Mouse (Mus musculus) erythroblast, embryonic 14.5 days (primary cell): ENCODE data around the gene Ephb3. TPM values are rescaled to one million over a fixed set of nuclear protein-coding genes. Genes with fewer than 3 reads are reported as not detected.

Source experiments
- H3K27me3 ChIP-seq: 2 replicates; pipeline ENCODE4 v1.6.1; 2012; ENCODE audit warnings: inconsistent platforms; ENCODE audit not compliant: control insufficient read depth
- H3K36me3 ChIP-seq: 2 replicates; pipeline ENCODE4 v1.6.1; 2012; ENCODE audit warnings: mild to moderate bottlenecking, inconsistent platforms; ENCODE audit not compliant: control insufficient read depth
- H3K4me1 ChIP-seq: 2 replicates; pipeline ENCODE4 v1.6.1; 2012; ENCODE audit warnings: inconsistent platforms; ENCODE audit not compliant: control insufficient read depth
- H3K4me3 ChIP-seq: replicated peaks from 2 replicates; pipeline ENCODE3; 2012; ENCODE audit warnings: moderate library complexity, mild to moderate bottlenecking, inconsistent platforms
- H3K9me3 ChIP-seq: 2 replicates; pipeline ENCODE4 v1.6.1; 2012; ENCODE audit warnings: low read length, inconsistent platforms, mixed read lengths; ENCODE audit not compliant: control insufficient read depth
- GATA1 ChIP-seq: IDR thresholded peaks from 2 replicates; pipeline ENCODE4 v1.6.1; 2012; ENCODE audit warnings: low read length, inconsistent platforms, mixed read lengths
- TAL1 ChIP-seq: IDR thresholded peaks from 3 replicates; pipeline ENCODE4 v1.6.1; 2012; ENCODE audit warnings: low read length, inconsistent platforms, mixed read lengths
- polyA plus RNA-seq: library from polyadenylated mRNA; stranded (reverse); fragments of >175 nt; gene quantifications from 2 replicates; pipeline ENCODE4 v1.2.3, GENCODE M21; 2012

The Ephb3 gene
- polyA plus RNA-seq, 1 experiment = not detected

DNA sequence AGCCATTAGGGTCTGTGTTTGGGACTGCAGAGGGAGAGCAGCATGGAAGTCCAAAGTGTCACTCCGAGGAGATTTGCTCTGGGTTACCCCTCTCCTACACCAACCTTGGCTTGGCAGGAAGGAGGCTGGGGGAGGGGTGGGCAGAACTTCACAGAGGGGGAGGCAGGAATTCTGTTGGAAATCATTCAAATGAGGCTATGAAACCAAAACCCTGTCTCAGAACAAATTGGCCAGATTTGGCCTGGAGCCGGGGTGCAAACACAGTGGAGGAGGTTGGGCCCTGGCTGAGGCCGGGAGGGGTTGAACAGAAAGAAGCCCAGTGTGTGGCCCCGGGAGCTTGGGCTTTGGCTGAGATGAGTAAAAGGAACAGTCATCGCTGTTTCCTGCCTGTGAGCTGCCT, 34.2 kb downstream of the Ephb3 start:
- Histone ChIP-seq H3K4me3 (no peak overlapping the region), H3K9me3 (no peaks in the 10 kb centered on the region), H3K27me3 (peaks cover 4% of the 10 kb centered on the region; the same call in 1 of the 2 replicates), H3K36me3 (no peaks in the 10 kb centered on the region), H3K4me1 (no peaks in the 10 kb centered on the region)
- TF ChIP-seq TAL1 (no peak), GATA1 (no peak)

DNA sequence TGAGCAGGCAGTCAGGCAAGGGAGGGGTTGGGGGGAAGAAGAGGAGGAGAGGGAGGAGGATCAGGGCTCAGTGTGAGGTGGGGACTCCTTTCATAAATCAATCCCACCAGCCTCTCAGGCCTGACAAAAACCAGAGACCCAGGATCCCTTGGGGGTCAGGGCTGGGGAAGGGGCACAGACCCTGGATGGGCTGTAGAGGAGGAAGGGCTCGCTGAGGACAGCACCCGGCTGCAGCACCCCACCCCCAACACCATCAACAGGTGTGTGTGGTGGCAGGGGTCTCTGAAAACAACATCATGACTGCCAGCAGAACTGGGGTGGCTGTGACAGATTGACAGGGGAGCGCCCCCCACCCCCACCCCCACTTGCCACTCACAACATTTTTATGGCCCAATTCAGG, 36.0 kb downstream of the Ephb3 start:
- Histone ChIP-seq H3K4me3 (no peak overlapping the region), H3K4me1 (no peaks in the 10 kb centered on the region), H3K27me3 (peaks cover 18% of the 10 kb centered on the region), H3K9me3 (no peaks in the 10 kb centered on the region), H3K36me3 (no peaks in the 10 kb centered on the region)
- TF ChIP-seq TAL1 = no peak
- no peak for TF ChIP-seq GATA1

GRCm38 (mm10) chr16:21241030-21241429, 36.5 kb downstream of the Ephb3 start:
- Histone ChIP-seq H3K4me1 (no peaks in the 10 kb centered on the region), H3K36me3 (no peaks in the 10 kb centered on the region), H3K9me3 (no peaks in the 10 kb centered on the region), H3K27me3 (peaks cover 23% of the 10 kb centered on the region), H3K4me3 (no peak overlapping the region)
- TF ChIP-seq GATA1 = no peak
- TF ChIP-seq TAL1 = no peak

DNA sequence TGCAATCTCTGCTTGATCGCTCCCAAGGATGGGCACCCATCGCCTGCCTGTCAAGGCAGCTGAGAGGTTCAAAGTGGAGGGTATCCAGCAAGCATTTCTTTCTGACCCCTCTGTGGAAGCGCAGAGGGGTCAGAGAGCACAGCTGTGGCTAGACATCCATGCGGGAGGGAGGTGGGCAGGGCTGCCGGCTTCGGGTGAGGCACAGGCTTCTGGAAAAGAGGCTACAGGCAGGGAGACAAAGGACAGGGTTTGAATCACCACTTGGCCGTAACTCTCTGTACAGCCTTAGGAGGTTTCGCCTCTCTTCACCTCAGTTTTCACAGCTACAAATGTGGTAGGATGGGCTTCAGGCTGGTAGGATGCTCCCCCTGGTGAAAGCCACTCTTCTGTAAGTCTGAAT, 38.4 kb downstream of the Ephb3 start:
- Histone ChIP-seq H3K4me1 (no peaks in the 10 kb centered on the region), H3K36me3 (no peaks in the 10 kb centered on the region), H3K4me3 (no peak overlapping the region), H3K27me3 (peaks cover 42% of the 10 kb centered on the region), H3K9me3 (no peaks in the 10 kb centered on the region; the same call in 1 of the 2 replicates)
- TF ChIP-seq TAL1 = no peak
- no peak for TF ChIP-seq GATA1

DNA sequence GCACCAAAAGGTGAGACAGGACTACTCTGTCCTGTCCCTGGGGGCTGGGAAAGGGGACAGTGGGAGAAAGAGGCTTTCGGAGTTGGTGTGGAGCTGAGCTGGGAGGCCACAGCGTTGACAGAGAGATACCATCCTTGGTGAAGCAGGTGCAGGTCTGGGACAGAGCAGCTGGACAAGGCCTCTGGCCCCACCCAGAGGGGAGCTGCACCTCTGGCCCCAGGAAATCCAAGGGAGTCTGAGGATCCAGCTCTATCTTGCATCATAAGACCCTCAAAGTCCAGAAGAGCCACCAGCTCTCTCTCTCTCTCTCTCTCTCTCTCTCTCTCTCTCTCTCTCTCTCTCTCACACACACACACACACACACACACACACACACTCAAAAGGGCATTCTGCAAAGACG, 40.2 kb downstream of the Ephb3 start:
- H3K4me1 ChIP-seq = no peaks in the 10 kb centered on the region
- TF ChIP-seq TAL1 (no peak), GATA1 (no peak)
- no peaks in the 10 kb centered on the region; the same call in 1 of the 2 replicates for H3K9me3 ChIP-seq
- peaks cover 61% of the 10 kb centered on the region for H3K27me3 ChIP-seq
- no peak overlapping the region for H3K4me3 ChIP-seq
- no peaks in the 10 kb centered on the region for H3K36me3 ChIP-seq

GRCm38 (mm10) chr16:21245387-21245786, 40.8 kb downstream of the Ephb3 start:
- Histone ChIP-seq H3K27me3 (peaks cover 67% of the 10 kb centered on the region), H3K36me3 (no peaks in the 10 kb centered on the region), H3K9me3 (no peaks in the 10 kb centered on the region; the same call in 1 of the 2 replicates), H3K4me1 (no peaks in the 10 kb centered on the region), H3K4me3 (no peak overlapping the region)
- no peak for TF ChIP-seq GATA1
- no peak for TF ChIP-seq TAL1

GRCm38 (mm10) chr16:21245931-21246390, 41.4 kb downstream of the Ephb3 start:
- Histone ChIP-seq H3K4me3 (no peak overlapping the region), H3K27me3 (peaks cover 72% of the 10 kb centered on the region)

GRCm38 (mm10) chr16:21246391-21247036, 42.0 kb downstream of the Ephb3 start:
- H3K27me3 ChIP-seq = peaks cover 76% of the 10 kb centered on the region
- no peaks in the 10 kb centered on the region for H3K36me3 ChIP-seq
- TF ChIP-seq TAL1 (no peak), GATA1 (no peak)
- H3K4me1 ChIP-seq = no peaks in the 10 kb centered on the region
- H3K4me3 ChIP-seq = no peak overlapping the region
- H3K9me3 ChIP-seq = no peaks in the 10 kb centered on the region; the same call in 1 of the 2 replicates

More at GRCm38 (mm10) chr16:21245931-21246390, 41.4 kb downstream of the Ephb3 start:
- Histone ChIP-seq H3K9me3 (no peaks in the 10 kb centered on the region; the same call in 1 of the 2 replicates), H3K36me3 (no peaks in the 10 kb centered on the region), H3K4me1 (no peaks in the 10 kb centered on the region)
- TF ChIP-seq GATA1 = no peak
- no peak for TF ChIP-seq TAL1

DNA sequence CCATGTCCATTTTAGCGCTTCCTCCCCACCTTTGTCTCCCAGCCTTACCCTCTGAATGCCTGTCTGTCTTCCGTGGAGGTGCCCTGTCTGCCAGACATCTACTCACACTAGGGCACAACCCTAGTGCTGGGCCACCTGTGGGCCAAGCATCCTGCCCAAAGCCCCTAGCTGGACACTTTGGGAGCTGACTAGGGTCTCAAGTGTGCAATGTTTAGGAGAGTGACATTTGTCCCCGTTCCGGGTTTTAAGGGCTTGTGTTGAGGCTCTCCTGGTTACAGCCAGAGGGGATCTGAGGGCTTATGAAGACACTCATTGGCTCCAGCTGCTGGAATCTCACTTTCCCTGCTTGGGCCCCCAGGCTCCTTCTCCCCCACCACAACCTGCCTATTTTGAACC, 42.5 kb downstream of the Ephb3 start:
- H3K4me1 ChIP-seq = no peaks in the 10 kb centered on the region
- H3K27me3 ChIP-seq = peaks cover 76% of the 10 kb centered on the region
- no peaks in the 10 kb centered on the region; the same call in 1 of the 2 replicates for H3K9me3 ChIP-seq
- H3K36me3 ChIP-seq = no peaks in the 10 kb centered on the region
- H3K4me3 ChIP-seq = no peak overlapping the region
- no peak for TF ChIP-seq GATA1
- TF ChIP-seq TAL1 = no peak
